Mouse (Mus musculus) CH12F3 (cell line): ENCODE data around the gene B4gat1.

Source experiments
- in situ Hi-C: fragments of 300-500 bp; cut with MboI; formaldehyde crosslinking; loops from 2 replicates; pipeline ENCODE4 v1.14.3; 2020; ENCODE audit warnings: low sequenced_read_pairs

The B4gat1 gene

GRCm38 (mm10) chr19:5058801-5059771 lies 20.5 kb downstream of the B4gat1 start:
- in situ Hi-C loops, result no loop called here

- in situ Hi-C loops, result no loop called here
Measured at GRCm38 (mm10) chr19:5060365-5061330, 22.0 kb downstream of the B4gat1 start.

GRCm38 (mm10) chr19:5062041-5062440 lies 23.4 kb downstream of the B4gat1 start:
- in situ Hi-C loops, result no loop called here

GRCm38 (mm10) chr19:5062446-5062845 lies 23.8 kb downstream of the B4gat1 start:
- in situ Hi-C loops, result no loop called here

GRCm38 (mm10) chr19:5065104-5065503 lies 26.5 kb downstream of the B4gat1 start:
- in situ Hi-C loops, result no loop called here

GRCm38 (mm10) chr19:5067040-5067799 lies 28.6 kb downstream of the B4gat1 start:
- in situ Hi-C loops, result no loop called here

- in situ Hi-C loops, result no loop called here
Measured at GRCm38 (mm10) chr19:5067867-5068569, 29.4 kb downstream of the B4gat1 start, which contains the start of gene Cd248. Cd248 (plus strand) TSS chr19:5068078.

GRCm38 (mm10) chr19:5068570-5069234 lies 30.1 kb downstream of the B4gat1 start:
- in situ Hi-C loops, result no loop called here

- in situ Hi-C loops, result no loop called here
Measured at GRCm38 (mm10) chr19:5069486-5069885, 30.9 kb downstream of the B4gat1 start.

- in situ Hi-C loops, result no loop called here
Measured at GRCm38 (mm10) chr19:5069978-5070377, 31.4 kb downstream of the B4gat1 start.

GRCm38 (mm10) chr19:5071077-5071476 lies 32.5 kb downstream of the B4gat1 start:
- in situ Hi-C loops, result no loop called here

- in situ Hi-C loops, result no loop called here
Measured at GRCm38 (mm10) chr19:5071545-5072369, 33.1 kb downstream of the B4gat1 start.

GRCm38 (mm10) chr19:5072389-5073019 lies 33.9 kb downstream of the B4gat1 start:
- in situ Hi-C loops, result no loop called here

GRCm38 (mm10) chr19:5073028-5073427 lies 34.4 kb downstream of the B4gat1 start:
- in situ Hi-C loops, result no loop called here

GRCm38 (mm10) chr19:5073518-5073917 lies 34.9 kb downstream of the B4gat1 start:
- in situ Hi-C loops, result no loop called here

- in situ Hi-C loops, result no loop called here
Measured at GRCm38 (mm10) chr19:5079279-5079678, 40.7 kb downstream of the B4gat1 start.

GRCm38 (mm10) chr19:5082005-5082404 lies 43.4 kb downstream of the B4gat1 start:
- in situ Hi-C loops, result no loop called here

- in situ Hi-C loops, result no loop called here
Measured at GRCm38 (mm10) chr19:5082596-5082995, 44.0 kb downstream of the B4gat1 start.
